Mouse (Mus musculus) brain, adult 2 months (tissue): Measurements from ENCODE around the gene Rpa3.

ENCODE experiments used
- DNase-seq: peaks from one replicate; pipeline ENCODE4 v3.0.0; 2011; ENCODE audit warnings: low read depth, low spot score

Gene Rpa3

DNA sequence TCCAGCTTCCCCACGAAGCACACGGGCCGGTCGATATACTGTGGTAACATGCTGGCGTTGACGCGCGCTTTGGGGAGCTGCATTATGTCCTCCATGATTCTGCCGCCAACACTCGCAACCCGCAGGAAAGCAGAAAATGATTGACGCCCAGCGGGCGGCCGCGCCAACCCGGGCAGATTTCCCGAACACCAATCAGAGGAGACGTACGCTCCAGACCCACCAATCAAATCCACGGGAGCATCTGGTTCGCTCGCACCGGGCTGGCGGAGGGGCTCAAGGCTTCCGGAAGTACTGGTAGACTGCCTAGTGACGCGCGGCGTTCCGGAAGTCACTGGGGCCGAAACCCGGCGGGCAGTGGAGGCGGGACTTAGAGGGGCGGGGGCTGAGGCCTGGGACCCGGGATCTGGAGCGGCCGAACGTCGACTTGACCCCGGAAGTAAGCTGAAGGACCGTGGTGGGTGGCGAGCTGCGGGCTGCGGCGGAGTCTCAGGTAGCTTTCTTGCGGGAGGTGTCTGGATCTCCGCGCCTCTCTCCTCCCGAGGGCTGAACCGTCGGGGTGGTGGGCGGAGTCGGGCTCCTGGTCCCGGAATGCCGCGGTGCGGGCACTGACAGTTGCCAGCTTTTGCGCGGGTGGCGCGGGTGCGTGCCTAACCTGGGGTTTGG is at the start of gene Rpa3, which contains the start of the genes Umad1 and Gm45062:
TSS of gene Rpa3 (minus strand) at position 170 of the 663 bp plus-strand sequence.
TSS of gene Umad1 (plus strand) at position 285 of the 663 bp plus-strand sequence.
TSS of gene Gm45062 (plus strand) at position 447 of the 663 bp plus-strand sequence.
- DNase-seq: peak; percentile 100

DNA sequence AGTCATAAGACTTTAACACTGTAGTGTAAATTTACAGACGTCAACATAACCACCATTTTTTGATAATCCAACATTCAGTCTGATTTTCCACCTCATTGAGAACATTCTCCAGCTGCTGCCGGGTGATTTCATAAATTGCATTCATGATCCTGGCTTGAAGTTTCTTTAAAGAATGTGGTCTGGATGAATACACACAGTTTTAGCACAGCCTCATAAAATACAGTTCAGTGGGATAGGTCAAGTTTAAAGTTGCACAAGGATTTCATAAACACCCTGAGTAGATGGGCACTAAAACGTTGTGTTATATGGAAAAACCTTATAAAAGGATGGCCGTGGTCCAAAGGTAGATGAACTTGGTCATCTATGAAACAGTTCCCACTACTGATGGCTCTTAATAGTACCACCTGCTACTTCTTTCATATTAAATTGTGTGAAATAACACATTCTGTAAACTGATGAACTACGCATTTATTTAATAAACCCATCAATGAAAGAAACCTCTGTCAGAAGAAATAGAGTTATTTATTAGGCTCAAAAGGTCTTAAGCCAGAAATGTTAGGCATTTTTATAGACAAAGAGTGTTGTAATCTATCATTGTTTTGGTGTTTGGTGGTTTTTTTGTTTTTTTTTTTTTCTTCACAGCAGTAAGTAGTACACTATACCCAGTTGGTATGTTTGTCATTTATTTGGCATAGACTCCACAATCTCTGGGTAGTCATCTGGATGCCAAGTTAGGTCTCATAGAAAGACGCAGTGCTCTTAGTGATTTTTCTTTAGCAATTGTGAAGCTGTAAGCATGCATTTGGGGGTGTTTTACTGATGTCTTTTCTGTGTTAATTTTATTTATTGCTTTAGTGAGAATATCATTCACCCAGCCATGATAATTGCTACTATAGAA is 49.2 kb upstream of the Rpa3 start:
- peak; percentile 23 for DNase-seq

DNA sequence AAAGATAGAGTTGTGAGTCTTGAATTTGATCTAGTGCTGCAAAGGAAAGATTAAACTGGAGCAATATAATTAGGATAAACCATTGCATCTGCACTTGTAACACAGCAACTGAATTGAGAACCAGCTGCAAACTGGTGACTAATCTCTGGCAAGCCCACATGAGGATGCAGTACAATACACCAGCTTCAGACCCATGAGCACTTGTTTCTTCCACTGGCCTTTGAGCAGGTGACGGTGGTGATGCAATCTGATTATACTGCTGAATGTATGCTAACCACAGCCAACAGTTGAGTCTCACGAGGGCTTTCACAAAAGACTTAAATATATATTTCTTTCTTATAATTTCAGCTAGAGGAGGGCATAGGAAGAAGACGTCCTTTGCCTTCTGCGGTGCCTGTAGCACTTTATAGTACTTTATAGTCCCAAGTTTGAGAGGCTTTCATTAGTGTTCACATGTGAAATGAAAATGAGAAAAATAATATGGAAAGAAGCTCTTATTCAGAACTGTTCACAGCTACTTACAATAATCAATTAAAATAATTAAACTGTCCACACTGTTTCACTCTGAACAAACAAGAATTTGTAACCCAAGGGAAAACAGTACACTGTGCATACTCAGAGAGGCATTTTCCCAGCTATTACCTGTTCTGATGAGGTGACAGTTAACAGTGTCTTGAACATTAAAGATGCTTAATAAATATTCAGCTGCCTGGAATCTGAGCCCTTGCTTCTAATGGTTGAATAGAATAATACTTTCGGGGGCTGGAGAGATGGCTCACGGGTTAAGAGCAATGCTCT is 40.3 kb upstream of the Rpa3 start:
- DNase-seq: peak; percentile 89

DNA sequence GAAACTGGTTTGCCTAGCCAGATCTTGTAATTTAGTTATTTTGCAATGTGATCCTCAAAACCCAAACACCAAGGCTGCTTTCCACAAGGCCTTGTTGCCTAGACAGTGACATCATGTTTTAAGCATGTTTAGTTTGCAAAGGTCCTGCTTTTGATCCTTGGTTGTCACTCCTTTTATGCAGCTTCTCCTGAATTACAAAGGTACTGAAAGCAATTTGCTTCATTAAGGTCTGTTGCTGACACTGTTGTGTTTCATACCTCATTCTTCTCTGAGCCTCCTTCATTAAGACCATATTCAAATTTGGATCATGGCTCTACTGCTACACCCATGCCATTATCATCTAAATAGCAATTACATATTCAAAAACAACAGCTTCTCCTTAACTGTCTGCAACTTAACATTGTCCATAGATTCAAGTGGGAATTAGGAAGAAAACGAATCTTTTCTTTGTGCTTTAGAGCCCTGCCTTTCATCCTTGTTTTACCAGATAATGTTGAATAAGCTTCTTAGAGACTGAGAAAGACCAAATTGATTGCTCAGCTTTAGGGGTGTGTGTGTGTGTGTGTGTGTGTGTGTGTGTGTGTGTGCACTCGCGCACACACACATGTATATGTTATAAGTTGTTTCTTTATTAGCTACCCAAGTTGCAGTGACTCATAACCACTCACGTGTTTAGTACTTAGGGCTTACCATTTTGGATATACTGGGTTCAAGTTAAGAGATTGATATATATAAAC is 35.2 kb upstream of the Rpa3 start:
- DNase-seq: no peak

DNA sequence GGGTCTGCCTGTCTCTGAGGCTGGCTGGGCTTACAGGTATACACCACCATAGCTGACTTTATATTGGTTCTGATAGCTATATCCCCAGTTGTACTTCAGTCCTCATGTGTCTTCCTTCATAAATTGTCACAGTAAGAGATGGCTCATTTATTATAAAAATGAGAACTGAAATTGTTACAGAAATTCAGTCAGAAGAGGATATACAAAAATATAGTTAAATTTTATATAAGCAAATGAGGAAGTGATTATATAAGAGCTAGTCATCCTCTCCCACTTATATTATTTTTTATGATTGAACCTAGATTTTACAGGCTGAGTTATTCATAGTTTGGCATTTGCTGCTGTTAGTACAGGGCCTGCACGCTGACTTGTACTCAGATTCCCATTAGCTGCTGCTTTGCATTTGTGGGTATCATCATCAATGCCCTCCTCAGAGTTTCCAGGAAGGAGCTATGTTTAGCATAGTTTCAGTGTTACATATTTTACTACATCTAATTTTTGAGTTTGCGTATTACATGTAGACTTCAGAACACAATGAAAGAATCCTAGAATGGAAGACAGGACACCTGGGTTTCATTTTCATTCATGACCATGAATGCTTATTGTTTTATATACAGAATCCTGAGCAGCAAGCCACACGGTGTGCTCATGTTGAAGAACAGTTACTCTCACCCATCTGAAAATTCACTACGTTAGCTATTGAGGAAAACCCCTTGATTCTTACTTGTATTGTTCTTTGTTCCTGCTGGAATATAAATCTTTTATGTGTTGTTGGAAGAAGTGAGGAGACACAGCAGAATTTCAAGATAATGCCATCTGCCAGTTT is 30.0 kb upstream of the Rpa3 start:
- DNase-seq: peak; percentile 55

DNA sequence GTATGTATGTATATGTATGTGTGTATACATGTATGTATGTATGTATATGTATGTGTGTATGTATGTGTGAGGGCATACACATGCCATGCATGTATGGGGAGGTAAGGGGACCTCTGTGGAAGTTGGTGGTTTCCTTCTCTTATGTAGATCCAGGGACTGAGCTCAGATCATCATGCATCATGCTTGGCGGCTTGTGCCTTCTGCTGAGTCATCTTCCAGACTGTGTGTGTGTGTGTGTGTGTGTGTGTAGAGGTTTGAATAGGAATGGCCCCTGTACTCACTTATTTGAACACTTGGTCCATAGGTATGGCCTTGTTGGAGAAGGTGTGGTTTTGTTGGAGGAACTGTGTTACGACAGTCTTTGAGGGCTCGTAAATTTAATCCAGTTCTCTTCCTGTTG is 27.2 kb upstream of the Rpa3 start:
- no peak for DNase-seq

DNA sequence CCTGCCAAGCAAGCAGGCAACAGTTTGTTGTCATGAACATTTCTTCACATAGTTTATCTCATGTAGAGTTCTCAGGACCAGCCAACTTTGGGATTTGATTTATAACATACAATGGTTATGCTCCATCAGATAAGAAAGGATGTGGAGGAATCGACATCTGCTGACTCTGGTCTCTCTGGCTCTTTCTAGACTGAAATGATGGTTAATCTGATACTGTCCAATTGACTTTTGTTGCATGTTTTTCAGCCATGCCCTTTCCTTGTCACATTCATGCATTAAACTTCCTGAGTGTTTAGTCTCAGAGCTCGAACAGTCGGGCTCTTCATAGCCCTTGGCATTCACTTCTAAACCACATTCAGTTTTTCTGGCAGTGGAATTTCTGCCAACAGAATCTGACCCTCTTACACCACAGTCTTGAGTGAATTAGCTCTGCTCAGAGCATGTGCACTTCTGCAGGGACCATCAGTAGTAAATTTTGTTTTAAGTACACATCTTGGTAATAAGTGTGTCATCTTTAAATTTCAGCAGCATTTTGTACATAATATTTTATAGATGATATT is 26.5 kb upstream of the Rpa3 start:
- DNase-seq: peak; percentile 42

DNA sequence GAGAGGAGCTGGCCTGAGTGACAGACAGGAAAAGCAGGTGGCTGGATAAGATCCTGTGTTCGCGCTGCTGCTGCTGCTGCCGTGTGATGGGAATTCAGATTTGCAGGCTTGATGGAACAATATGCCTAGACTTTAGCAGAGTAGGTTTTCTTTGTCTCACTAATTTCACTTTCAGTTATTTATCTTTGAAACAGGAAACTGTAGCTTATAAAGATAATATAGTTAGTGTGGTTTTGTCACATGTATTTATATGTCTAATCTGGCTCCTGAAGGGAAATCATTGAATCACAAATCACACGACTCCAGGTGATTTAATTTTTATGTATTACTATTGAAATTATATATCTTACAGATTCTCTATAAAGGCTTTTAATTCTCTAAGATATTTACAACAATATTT is 24.3 kb upstream of the Rpa3 start:
- DNase-seq: no peak

DNA sequence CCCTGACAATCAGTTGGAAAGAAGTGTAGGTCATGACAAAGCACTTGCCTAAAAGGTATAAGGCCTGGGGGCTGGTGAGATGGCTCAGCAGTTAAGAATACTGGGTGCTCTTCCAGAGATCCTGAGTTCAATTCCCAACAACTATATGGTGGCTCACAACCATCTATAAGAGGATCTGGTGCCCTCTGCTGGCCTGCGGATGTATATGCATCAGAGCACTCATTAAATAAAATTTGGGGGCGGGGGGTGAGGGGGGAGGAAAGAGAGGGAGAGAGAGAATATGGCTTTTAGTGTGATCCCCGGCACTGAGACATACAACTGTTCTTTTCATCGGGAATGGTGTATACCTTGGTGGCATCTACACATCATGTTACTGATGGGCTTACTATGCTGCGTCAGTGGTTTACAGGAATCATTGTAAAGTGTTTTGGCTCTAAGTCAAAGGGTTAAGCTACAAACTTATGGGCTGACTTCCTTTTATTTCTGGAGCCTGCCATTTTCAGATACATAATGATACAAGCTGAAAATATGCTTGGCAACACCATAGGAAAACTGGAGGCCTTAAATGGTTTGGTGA is 19.5 kb upstream of the Rpa3 start:
- DNase-seq: no peak

DNA sequence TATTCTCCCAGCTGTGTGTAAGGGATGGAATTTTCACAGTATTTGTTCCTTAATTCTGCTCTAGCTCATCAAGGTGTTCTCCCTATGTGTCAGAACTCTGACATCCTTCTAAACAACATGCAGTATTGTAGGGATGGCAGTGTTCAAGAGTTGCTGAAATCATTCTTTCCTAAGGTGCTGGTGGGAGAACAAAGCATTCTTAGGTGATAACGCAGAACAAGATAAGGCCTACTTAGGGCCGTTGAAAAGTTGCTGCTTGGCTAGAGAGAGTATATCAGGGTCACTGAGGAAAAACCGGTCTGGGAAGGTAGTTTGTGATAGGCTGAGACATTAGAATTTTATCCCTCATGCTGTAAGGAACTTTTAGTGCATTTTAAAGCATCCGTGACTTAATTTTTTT is 17.5 kb upstream of the Rpa3 start:
- DNase-seq: no peak

DNA sequence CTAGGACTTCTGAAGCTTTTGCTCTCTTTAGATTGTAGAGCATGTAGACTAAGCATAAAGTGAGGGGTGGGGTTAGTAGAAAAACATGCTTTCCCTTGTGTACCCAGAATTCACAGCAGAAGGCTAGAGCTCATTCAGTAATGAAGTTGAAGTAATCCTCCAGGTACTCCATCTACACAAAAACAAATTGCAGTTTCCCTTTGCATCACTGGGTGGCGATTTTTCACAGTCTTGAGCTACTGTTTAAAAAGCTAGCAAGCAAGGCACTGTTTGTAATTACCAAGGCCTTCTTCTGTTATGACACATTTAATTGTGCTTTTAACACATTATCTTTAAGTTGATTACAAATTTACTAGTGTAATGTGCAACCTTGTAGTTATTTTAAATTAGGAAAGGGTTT is 16.1 kb upstream of the Rpa3 start:
- DNase-seq: peak; percentile 93

DNA sequence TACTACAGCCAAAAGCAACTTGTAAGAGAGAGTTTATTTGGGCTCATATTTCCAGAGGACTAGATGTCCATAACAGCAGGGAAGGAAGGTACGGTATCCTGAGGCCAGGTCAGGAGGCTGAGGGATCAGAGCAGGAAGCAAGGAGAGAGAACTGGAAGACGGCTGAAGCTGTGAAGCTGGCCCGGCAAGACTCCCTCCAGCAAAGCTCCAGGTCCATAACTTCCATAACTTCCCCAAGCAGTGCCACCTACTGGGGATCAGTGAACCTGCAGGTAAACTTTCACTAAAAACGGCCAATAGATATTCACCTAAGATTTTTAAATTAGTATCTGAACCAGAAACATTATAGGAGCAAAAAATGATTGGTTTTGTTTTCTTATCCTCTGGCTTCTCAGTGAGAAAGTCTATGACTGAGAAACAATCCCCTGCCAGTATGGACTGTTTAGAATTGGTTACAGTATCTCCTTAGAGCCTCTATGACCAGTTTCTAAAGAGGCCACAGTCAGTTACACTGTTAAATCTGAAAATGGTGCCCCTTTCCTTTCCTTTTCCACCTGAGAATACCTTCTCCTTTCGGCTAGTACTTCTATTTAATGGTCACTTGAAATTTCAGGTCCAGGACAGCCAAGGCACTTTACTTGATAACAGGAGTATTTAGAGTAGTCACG is 15.5 kb upstream of the Rpa3 start:
- DNase-seq: peak; percentile 65

DNA sequence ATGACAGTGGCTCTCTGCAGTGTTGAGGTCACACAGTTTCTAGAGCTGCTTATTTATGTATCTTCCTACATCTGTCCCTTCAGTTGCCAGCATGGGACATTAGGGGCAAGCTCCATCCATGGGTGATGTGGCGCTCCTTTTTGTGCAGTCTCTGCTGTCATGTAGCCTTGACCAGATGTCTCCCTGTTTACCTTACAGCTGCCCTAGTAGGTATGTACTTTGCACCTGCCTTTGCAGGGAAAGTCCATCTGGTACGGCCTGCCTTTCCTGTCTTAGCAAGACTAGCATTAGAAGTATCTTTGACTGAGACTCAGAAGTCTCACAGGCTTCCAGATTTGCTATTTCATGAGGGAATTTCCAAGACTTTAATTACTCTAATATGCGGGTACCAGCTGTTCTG is 12.1 kb upstream of the Rpa3 start:
- DNase-seq: no peak

DNA sequence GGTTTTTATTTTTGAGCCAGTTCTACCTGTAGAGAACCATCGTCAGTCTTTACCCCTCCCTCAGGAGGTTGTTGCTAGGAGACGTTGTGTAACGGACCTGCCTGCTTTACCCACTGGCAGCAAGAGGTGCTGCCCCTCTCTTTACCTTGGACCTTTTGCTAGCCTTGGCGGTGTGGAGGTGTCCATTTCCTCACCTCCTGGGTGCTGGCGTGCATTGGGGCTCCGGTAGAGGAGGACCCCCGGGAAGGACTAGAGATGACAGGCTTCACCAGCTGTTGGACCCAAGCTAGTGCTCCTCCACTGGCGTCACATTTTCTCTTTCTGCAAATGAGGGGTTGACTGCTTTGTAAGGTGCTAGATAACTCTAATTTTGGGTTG is 683 bp upstream of the Rpa3 start:
- no peak for DNase-seq

DNA sequence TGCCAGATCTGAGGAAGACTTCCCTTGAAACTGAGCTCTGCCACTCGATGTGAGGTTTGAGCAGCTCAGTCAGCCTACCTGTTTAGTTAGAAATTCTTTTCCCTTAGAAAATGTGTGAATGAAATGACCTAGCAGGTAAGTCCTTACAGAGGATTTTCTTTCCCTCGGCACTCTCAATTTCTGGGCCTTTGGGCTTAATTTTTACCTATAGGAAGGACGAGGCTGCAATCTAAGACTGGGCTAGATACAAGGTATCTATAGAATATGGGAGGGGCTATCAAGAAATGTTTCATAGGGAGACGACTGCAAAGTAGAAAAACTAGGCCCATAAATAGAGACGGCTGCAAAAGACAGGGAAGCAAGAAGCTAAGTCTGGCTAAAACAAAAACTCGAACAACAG is 657 bp downstream of the Rpa3 start:
- no peak for DNase-seq

DNA sequence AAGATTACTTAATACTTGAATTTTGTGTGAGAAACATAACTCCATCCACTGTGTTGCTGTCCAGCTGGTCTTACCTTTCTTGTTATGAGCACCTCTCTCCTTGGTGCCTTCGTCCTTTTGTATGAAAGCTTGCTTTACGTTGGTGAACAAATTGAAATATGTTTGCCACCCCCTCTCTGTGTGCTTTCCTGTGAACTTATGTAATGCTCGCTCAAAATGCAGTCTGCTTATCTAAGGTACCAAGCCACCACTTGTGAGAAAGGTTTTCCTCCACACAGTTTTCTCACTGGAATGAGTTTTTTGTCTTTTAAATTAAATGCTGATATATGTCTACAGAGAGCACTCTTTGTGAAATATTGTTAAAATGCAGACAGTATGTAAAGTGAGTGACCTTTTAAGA is 30.4 kb downstream of the Rpa3 start:
- peak; percentile 54 for DNase-seq

DNA sequence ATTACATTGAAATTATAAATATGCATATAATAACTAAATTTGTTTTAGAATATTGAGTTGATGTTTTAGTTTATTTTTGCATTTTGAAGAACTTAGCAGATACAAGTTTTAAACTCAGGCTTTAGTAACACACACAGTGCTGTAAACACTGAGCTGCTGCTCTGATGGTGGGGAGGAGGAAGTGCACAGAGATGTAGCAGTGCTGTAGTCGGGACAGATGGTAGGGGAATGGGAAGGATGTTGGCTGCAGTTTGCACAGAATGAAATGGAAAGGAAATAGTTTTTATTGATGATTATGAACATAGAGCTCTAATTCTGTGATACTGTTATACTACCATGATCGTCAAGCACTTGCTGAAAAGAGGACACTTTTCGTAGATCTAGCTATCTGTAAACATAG is 31.9 kb downstream of the Rpa3 start:
- peak; percentile 56 for DNase-seq

DNA sequence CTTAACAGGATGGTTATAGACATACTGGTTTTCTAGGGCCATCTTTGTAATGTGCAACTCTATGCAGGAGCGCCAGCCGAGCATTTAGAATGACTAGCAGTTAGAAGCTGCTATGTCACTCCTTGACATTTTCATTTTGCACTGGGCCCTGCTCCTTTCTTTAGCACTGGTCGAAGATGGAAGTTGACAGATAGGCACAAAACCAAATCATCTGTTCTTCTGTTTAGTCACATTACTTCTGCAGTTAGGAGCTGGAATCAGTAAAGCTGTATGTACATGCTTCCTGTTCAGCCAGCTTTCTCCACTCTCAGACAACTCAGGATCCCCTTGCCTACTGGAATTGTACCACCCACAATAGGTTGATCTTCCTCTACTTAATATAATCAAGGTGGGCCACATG is 48.3 kb downstream of the Rpa3 start:
- DNase-seq: no peak

DNA sequence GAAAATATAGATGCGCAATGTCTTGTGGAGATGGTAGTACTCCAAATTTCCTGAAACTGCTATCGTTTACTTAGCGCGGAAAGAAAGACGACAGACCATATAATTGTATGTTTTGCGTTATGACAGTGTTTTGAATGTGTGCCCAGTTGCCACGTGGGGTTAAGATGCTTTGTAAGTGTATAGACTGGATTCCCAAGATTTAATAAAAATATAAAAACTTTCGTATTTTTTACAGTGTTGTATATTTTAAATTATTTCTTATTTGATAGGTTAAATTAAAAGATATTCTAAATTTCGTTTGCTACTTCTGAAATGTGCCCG is 49.1 kb downstream of the Rpa3 start:
- no peak for DNase-seq
